Mouse (Mus musculus) gastrocnemius, postnatal 14 days (tissue): ENCODE data around the gene Adamts15. TPM values are rescaled to one million over a fixed set of nuclear protein-coding genes. Genes with fewer than 3 reads are reported as not detected.

Experiments used
- DNase-seq: peaks from one replicate; pipeline ENCODE4 v3.0.0; 2021; ENCODE audit warnings: mixed read lengths
- intact Hi-C: fragments of 180-260 bp; cut with DNase I; formaldehyde crosslinking; loops from one replicate; pipeline ENCODE4 v1.15.1; 2025; ENCODE audit warnings: low total_unique reads
- long read RNA-seq, 2 experiments: library from polyadenylated mRNA; stranded (forward); transcript quantifications; one replicate each; pipeline ENCODE4 v2.0.0; 2021
- total RNA-seq, 2 experiments: library from RNA; stranded (reverse); gene quantifications; 2 replicates each; pipeline ENCODE4 v1.2.3; 2021

Adamts15 gene
- 1 to 10 TPM; 3.9 to 5.8 TPM for total RNA-seq
- long read RNA-seq, experiment 1, full-length matches to known transcripts, result 1 of 7 reads
- long read RNA-seq, experiment 1, partial matches to known transcripts, result 0 of 7 reads
- long read RNA-seq, experiment 1, other reads (novel, unspliced or antisense), result 6 of 7 reads
- long read RNA-seq, experiment 2, full-length matches to known transcripts, result 1 of 4 reads
- long read RNA-seq, experiment 2, partial matches to known transcripts, result 3 of 4 reads
- long read RNA-seq, experiment 2, other reads (novel, unspliced or antisense), result 0 of 4 reads

DNA sequence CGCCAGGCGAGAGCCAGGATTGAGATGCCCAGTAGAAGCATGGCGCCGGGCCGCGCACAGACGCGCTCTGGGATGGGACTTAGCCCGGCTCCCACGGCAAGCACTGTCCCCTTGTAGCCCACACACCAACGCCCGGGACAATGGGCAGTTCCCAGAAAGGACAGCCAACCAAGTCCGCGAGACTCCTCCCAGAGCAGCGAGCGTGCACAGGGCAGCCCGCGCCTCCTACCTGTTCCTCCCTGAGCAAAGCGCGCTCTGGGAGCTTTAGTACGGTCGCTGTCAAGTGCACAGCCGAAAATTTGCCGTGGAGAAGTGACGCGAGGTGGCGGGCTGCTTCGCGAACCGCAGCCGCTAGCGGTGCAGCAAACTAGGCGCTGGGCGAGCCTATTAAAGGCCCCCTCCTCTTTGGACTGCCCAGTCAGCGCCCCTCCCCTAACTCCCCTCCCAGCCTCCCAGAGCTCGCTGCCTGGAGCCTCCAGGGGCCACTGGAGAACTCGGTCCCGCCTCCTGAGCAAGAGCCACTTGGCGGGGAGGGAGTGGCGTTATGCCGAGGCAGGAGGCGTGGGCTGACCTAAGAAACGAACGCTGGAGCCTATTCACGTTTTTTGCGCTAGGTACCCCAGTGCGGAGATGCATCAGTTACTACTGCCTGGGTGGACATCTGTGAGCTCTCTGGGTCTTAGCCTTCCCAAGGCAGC is at the start of gene Adamts15:
Gene Adamts15, minus strand, starts transcription at position 256 of the 698 bp plus-strand sequence.
- intact Hi-C loops, result no loop called here

DNA sequence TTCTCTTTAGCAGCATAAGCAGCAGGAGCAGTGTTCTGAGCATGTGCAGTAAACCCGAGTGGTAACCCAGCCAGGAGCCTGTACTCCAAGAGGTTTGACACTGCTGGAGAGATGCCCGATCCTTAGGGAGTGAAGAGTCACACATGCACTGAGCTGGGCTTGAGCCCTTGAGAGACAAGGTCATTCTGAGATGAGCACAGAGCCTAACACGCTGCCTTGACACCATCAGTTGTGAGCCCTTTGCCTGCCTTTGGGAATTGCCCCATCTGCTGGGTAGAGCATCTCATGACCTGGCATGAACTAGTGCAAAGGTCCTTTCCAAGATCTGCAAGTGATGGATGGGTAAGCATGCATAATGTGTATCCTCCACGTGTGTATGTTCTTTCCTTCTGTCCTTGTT is 49.7 kb upstream of the Adamts15 start:
- peak; percentile 13 for DNase-seq
- intact Hi-C loops, result no loop called here

More for the DNA sequence above, at the start of gene Adamts15:
- peak; percentile 80 for DNase-seq

DNA sequence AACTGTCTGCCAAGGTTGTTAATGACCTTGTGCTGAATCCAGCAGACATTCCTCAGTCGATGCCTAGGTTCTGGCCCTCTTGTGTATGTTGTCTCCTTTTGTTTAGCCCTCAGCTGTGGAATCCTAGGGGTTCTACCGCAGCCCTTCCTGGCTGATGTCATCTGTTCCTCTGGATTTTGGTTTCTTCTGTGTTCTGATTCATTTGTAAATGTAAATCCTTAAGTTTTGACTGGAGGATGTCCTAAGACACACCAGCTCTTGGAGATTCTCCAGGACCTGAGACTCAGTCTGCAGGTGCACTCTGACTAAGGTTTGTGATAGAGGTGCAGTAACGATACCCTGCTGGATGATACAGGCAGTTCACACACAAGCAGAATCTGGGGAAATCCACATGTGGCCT is 47.7 kb upstream of the Adamts15 start:
- intact Hi-C loops, result no loop called here
- DNase-seq, result no peak

DNA sequence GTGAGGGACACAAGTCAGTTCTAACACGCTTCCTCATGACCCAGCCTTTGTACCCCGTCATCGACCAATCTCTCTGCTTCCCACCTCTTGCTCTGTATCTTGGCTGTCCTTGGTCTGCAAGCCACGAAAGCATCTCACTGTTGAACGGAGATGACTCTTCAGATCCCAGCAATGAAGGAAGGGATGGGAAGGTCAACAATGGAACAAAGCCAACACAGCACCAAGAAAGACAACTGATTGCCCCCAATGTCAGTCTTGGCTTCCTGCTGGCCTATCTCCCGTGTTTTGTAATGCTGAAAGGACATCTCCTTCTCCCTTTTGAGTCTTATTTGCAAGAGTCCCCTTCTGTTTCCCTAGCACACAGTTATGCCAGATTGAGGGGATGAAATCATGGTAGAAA is 45.9 kb upstream of the Adamts15 start:
- no peak for DNase-seq
- intact Hi-C loops, result no loop called here

DNA sequence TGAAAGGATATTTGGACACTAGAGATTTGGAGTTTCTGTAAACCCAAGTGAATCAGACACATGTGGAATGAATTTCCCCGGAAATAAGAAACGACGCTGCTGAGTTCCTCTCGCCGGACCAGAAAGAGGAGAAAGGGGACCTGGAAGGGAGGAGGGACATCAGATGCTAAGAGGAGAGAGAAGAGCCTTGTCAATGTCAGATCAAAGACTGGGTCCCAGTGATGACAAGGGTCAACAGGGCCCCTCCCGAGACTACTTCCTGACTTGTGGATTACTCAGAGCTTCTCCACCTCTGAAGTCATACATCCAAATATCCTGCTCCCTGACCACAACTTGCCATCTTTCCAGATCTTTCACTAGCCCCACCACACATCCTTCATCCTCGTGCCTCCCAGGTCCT is 44.6 kb upstream of the Adamts15 start:
- DNase-seq, result no peak
- intact Hi-C loops, result no loop called here

DNA sequence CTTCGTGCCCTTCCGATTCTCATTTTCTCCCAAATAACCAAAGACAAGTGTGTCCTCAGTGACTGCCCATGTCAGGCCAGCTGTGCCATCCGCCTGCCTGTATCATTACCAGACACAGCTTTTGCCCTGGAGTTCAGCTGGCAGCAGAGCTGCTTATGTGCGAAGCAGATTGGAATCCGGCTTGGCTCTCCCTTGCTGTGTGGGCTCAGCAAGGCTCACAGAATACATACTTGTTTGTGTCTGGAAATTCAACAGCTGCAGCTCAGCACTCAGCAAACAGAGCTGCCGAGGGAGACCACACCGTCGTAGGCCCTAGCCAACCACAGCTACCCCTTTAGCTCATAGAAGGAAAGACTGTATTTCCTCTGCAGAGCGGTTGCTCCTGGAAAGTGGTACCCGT is 42.4 kb upstream of the Adamts15 start:
- peak; percentile 52 for DNase-seq
- intact Hi-C loops, result no loop called here

DNA sequence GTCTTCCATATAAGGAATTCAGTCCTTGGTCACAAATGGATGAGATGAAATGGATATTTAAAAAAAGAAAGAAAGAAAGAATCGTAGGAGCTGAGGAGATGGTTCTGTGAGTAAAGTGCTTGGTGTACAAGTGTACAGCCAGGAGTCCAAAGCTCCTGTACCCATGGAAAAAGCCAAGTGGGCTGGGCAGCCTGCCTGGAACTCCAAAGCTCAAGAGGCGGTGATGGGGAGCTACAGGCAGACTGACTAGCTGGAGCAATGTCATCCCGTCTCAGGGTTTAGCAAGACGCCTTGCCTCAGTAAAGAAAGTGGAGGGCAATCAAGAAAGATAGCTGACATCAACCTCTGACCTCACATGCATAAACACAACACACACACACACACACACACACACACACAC is 41.5 kb upstream of the Adamts15 start:
- peak; percentile 32 for DNase-seq
- intact Hi-C loops, result no loop called here

DNA sequence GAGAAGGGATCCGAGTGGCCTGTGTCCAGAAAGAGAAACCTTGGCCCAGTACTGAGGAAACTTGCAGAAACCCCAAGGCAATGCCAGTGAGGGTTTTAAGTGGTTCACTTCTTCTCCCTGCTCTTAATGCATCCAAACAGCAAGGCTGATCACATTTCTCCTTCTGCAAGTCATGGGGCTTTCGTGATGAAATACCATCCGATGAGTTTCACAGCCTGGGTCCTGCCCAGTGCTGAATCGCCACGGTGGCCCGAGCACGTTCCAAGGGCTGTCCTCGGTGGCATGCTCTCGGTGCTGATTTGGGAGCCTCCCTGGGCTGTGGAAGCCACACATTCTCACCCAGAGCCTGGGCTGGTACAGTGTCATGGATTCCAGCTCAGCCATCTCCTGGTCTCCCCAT is 33.0 kb upstream of the Adamts15 start:
- peak; percentile 33 for DNase-seq
- intact Hi-C loops, result no loop called here

DNA sequence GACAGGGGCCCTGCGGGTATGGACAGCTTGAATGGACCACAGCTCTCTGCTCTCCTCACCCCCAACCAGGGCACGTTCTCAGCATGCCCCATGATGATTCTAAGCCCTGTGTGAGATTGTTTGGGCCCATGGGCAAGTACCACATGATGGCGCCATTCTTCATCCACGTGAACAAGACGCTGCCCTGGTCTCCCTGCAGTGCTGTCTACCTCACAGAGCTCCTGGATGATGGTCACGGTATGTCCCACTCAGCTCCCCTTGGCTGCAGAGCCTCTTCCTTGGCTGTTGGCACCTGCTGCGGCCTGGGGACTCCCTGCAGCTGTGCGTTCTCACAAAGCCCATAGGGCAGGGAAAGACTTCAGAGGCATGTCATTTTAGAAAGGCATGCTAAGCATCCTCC is 31.0 kb upstream of the Adamts15 start:
- intact Hi-C loops, result no loop called here
- DNase-seq, result peak; percentile 18

DNA sequence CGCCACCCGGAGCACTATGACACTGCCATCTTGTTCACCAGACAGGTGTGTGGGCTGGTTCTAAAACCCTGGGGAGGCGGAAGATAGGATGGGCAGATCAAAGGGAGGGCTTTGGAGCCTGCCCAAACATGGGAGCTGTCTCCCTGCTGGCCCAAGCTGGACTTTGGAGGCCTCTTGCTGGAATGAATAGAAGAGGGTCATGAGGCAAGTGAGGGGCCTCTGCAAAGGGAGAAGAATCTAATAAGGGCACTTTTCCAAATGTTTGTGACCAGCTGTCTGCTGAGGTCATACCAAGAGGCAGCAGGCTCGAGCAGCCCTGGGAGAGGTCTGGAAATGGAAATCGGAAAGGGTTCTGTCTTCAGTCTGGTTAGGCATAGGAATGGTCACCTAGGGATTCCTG is 29.2 kb upstream of the Adamts15 start:
- peak; percentile 27 for DNase-seq
- intact Hi-C loops, result no loop called here

DNA sequence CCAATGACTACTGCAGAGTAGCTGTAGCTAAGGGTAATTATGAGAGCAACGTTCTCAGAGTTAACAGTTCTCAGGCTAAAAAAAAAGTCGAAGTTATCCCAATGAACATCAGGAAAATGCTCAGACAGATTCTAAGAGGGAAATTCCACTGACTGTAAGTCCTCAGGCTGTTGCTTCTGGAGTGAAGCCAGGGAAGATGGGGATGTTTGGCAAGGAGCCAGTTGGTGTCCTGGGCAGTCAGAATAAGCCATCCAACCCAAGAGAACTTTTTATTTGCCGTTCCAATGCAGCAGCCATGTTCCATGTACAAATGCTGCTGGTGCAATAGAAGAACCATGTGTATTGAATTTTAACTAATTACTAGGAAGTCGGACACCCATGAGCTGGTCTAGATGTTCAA is 28.3 kb upstream of the Adamts15 start:
- intact Hi-C loops, result no loop called here
- DNase-seq, result no peak

DNA sequence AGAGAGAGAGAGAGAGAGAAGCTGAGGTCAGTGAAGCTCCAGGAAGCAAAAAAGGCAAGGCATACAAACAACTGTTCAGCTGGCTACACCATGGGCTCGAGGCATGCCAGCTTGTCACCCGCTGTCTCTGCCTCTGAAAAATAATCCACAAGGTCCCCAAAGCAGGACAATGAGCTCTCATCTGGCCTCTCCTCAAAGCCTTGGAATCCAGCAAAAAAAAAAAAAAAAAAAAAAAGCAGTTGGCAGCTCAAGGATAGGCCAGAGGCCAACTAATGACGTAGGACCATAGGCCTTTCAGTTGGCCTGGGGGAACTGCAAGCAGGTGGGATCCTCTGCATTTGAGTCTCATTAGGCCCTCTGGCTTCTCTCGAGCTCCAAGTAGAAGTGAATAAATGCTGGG is 27.7 kb upstream of the Adamts15 start:
- intact Hi-C loops, result no loop called here
- no peak for DNase-seq

DNA sequence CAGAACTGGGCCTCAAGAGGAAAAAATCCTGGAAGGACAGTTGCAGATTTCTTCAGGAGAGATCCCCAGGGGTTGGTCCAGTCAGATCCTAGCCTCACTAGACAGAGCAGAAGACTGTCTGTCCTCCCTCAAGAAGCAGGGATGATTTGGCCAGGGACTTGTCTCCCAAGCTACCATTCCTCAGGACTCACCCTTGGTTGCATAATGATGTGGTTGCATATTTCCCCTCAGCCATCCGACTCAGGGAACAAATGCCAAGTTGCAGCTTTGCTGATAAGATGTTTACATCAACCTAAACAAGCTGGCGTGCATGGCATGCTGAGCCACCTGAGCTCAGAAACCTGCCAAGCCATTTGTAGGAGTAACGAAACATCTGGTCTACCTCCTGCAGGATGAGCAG is 27.2 kb upstream of the Adamts15 start:
- no peak for DNase-seq
- intact Hi-C loops, result no loop called here

DNA sequence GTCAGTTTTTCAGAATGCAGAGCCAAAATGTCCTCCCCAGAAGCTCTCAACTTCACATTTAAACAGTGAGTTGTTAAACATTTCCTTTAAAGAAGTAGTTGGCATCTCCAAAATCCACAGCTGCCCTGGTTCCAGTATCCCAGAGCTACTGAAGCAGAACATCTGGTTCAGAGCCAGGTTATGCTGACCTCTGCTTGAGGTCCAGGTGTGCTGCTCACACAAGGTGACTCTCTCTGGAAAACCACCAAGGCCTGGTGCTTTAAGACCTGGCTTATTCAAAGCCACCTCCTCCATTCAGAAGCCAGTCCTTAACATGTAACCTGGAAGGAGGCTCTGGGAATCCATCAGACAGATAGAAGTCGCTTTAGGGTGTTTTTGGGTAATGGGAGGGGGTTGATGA is 23.0 kb upstream of the Adamts15 start:
- no peak for DNase-seq
- intact Hi-C loops, result no loop called here

DNA sequence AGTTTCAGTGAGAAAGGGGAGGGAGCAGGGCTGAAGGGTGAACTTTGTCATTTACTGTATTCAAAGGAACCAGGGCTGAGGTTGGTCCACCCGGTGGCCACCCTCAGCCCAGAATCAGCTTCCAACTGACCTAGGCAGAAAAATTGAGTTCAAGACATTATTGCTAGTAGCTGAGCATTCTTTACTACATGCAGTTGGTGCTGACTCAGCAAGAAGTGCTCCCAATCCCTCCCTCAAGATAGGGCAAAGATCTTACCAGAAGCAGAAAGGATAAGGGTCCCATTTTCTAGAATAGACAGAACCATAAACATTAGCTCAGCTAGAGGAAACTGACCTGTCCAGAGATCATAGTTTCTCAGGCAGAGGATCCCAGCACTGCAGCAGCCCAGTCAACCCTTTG is 22.0 kb upstream of the Adamts15 start:
- DNase-seq, result no peak
- intact Hi-C loops, result loop anchor here (5.0 kb wide), 1 partner anchor 138 kb away; no protein-coding TSS in a partner anchor

DNA sequence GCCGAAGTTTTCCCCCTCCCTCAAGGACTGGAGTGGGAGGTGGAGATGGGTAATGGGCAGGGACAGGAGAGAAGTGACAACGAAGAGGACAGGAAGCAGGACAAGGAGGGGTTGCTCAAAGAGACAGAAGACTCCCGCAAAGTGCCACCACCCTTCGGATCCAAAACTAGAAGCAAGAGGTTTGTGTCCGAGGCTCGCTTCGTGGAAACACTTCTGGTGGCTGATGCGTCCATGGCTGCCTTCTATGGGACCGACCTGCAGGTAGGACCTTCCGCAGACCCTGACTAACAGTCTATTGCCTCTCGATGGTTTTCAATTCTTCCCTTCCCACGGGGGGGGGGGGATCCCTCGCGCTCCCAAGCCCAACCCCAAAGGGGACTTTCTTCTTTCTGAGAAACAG is 21.1 kb upstream of the Adamts15 start:
- intact Hi-C loops, result loop anchor here (5.0 kb wide), 1 partner anchor 139 kb away; no protein-coding TSS in a partner anchor

DNA sequence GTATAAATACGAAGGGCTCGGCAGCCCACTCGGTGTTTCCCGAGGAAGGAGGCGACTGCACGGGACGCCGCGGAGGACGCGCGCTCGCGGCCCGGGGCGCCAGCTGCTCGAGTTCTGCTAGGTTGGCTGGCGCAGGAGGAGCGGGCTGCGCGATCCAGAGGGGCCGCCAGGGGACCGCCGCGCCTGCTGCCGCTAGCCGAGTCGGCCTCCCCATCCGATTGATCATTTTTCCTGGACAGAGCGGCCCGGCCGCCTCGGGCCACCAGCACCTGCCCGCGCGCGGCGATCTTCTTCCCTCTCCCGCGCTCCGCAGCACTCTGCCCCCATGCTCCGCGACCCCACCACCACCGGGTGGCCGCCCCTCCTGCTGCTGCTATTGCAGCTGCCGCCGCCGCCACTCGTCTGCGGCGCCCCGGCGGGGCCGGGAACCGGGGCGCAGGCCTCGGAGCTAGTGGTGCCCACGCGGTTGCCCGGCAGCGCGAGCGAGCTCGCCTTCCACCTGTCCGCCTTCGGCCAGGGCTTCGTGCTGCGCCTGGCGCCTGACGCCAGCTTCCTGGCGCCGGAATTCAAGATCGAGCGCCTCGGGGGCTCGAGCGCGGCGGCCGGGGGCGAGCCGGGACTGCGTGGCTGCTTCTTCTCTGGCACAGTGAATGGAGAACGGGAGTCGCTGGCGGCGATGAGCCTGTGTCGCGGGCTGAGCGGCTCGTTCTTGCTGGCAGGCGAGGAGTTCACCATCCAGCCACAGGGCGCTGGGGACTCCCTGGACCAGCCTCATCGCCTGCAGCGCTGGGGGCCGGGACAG is 20.5 kb upstream of the Adamts15 start, which contains the start of gene Adamts8:
Gene Adamts8, plus strand, starts transcription at position 51 of the 802 bp plus-strand sequence.
- peak; percentile 66 for DNase-seq
- intact Hi-C loops, result loop anchor here (5.0 kb wide), 1 partner anchor 140 kb away; no protein-coding TSS in a partner anchor

More for the DNA sequence above, 21.1 kb upstream of the Adamts15 start:
- DNase-seq, result no peak

DNA sequence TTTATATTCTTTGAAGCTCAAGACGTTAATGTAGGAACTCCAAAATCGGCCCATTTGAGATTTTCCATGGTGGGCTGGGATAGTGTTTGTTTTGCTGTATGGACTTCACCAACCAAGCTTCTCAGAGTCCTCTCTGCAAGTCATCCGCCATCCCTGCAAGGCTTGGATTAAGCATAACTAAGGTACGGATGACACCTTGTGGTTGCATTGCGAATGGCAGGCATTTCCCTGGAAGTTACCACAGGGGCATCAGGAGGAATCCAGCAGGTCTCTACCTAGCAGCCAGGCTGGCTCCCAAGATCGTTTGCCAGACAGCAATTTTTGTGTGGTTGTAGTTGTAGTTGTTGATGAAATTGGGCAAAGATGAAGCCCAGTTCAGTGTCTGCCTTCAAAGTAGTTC is 18.1 kb upstream of the Adamts15 start:
- DNase-seq, result peak; percentile 83

DNA sequence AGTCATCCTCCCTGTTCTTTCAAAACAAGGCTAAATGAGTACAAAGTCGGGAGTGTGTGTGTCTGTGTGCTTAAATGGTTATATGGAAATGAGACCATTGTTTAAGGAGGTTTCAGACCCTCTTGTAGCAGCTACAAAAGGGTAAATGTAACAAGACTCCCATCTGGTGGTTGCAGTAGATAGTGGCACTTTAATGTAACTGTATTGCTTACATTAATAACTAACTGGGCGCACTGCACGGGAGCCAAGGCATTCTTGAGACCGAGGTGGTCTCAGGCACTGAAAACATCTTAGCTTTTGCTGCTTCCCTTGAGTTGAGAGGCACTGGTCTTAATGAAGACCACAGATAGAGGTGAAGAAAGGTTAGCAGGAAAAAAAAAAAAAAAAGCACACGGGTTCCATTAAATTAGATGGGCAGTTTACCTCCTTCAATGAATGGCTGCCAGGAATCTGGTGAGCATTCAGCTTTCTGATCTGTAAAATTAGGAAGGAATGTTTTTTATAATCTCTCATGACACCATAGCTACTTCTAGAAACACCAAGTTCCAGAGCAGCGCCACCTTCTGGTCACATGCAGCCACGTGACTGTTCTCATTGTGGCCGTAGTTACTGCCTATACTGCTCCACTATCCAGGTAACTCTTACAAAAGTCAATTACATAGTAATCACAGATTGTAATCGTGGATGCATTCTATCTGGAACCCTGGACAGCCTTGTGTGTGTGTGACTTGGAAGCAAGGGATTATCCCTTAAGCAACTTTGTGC is 14.6 kb upstream of the Adamts15 start:
- intact Hi-C loops, result no loop called here

More for the DNA sequence above, 18.1 kb upstream of the Adamts15 start:
- intact Hi-C loops, result loop anchor here (5.0 kb wide), 1 partner anchor 142 kb away; no protein-coding TSS in a partner anchor

More for the DNA sequence above, 14.6 kb upstream of the Adamts15 start:
- peak; percentile 64 for DNase-seq
